Mouse (Mus musculus) urinary bladder, postnatal 25 days (tissue): Measurements from ENCODE around the gene Bicdl1.
A peak's percentile ranks its signal among the peaks of the same experiment; 100 is the strongest.

Source experiments
- DNase-seq: peaks from one replicate; pipeline ENCODE4 v3.0.0; 2022; ENCODE audit warnings: low spot score

Bicdl1 gene

GRCm38 (mm10) chr5:115667894-115668293 is 63.5 kb downstream of the Bicdl1 start:
- DNase-seq = no peak

DNA sequence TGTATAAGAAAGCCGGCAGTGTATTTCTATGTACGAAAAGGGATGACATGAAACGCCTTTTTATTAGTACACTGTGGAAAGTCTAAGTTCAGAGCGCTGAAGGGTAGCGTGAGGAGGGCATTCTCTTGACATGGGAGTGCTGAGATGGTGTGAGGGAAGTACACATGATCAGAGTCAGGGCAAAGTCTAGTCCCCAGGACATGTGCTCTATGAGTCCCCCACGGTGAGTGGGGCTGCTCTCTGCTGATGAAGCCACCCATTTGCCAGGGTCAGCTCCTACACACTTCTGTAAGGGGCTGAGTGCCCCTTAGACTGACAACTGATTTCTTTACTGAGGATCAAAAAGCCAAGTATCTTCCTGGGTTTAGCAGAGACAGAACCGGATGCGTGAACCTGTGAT is 64.2 kb downstream of the Bicdl1 start:
- no peak for DNase-seq

GRCm38 (mm10) chr5:115666366-115667065 is 64.9 kb downstream of the Bicdl1 start:
- DNase-seq = no peak

GRCm38 (mm10) chr5:115662658-115663057 is 68.8 kb downstream of the Bicdl1 start:
- no peak for DNase-seq

GRCm38 (mm10) chr5:115658352-115658751 is 73.1 kb downstream of the Bicdl1 start:
- no peak for DNase-seq

GRCm38 (mm10) chr5:115657234-115657633 is 74.2 kb downstream of the Bicdl1 start:
- no peak for DNase-seq

DNA sequence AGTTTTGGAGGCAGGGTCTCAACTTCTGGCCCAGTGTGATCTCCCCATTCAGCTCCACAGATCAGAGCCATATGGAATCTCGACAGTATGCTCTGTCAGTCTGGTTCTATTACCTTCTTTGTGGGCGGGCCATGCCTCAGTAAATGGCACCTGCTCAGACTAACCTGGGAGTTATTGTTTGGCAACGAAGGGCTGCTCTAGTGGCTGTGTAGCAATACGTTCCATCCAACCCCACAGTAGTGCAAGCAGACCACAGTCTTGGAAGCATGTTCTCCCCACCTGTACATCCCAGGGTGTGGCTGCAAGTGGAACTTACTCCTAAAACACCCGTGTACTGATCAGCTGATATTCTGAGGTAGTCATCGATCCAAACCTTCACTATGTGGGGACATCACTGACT is 74.7 kb downstream of the Bicdl1 start:
- DNase-seq = no peak

- no peak for DNase-seq
These were observed 77.6 kb downstream of the Bicdl1 start for GRCm38 (mm10) chr5:115653776-115654175.

DNA sequence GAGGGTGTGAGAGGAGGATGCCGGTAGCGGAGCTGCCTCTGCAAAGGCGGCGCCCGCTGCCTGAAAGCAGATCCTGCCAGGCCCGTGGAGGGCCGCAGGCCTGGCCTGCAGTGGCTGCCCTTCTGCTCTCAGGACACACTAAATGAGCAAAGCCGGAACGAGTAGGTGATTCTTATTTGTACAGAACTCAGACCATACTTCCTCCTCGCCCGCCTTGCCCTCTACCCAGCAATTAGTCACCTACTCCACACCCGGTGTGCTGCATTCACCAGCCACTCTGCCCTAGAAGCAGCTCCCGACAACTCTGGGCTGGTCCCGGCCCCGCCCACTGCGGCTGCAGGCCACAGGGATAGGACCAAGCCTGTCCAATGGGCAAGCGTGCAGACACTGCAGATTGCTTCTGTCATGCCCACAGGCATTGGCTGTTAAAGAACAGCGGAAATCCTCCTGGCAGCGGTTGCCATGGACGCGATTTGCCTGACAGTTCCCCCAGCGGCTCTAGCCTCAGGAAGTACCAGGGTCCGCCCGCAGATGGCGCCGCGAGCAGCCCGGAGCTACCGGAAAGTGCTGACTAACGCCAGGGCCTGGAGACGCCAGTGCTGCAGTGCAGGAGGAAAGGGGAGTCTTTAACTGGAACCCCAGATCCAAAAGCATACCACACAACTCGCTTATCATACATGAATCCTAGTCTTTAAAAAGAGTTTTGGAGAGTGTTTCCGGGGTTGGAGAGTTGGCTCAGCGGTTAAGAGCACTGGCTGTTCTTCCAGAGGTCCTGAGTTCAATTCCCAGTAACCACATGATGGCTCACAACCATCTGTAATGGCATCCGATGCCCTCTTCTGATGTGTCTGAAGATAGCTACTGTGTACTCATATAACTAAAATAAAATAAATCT is 78.5 kb downstream of the Bicdl1 start:
- DNase-seq = peak; percentile 100

DNA sequence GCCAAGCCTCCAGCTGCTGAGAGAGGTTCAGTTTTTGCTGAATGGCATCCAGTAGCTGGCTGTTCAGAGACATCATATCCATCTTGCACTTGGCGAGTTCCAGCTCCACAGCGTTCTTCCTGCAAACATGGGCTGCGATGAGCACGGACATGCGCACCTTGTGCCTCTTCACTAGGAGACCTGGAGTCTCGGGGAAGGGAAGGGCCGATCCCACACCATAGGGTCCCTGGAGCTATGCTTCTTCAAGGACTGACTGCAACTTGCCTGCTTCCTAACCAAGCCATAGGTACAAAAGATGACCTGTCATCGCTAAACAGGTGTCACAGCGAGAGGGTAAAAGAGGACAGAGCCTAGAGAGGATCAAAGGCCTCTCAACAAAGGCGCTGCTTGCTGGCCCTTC is 79.6 kb downstream of the Bicdl1 start:
- no peak for DNase-seq

DNA sequence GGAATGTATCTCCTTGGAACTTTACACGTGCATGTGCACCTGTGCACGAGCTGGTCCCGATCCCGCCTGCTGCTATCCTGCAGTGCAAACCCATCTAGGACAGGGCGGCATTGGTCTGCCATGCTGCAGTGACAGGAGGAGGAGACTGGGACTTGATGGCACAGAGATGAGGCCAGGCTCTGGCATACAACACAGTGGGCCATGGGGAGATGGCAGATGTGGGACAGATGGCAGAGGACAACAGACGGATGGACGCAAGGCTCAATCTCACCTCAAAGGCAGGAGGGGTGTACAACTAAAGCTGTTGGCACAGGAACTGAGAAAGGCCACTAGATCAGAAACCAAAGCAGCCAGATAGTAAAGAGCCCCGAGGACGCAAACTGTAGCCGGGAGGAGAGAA is 80.5 kb downstream of the Bicdl1 start:
- no peak for DNase-seq

GRCm38 (mm10) chr5:115649699-115650098 is 81.7 kb downstream of the Bicdl1 start:
- no peak for DNase-seq

DNA sequence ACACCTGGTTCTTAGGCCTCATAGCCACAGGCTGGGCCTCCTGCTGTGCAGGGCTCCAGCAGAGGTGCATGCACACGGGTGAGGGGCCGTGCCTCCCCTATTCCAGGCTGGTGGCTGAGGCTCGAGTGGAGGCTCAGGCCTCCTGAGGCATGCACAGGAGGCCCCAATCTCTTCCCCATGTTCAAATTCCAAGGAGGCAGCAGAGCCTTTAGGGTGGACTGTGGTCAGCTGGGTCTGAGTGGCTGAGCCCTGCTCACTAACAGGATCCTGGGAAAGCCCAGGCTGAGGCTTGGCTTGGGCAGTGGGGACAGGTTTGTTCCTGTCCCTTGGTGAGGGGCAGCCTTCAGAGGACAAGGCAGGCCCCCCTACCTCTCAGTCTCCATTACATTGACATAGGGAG is 82.5 kb downstream of the Bicdl1 start:
- no peak for DNase-seq

DNA sequence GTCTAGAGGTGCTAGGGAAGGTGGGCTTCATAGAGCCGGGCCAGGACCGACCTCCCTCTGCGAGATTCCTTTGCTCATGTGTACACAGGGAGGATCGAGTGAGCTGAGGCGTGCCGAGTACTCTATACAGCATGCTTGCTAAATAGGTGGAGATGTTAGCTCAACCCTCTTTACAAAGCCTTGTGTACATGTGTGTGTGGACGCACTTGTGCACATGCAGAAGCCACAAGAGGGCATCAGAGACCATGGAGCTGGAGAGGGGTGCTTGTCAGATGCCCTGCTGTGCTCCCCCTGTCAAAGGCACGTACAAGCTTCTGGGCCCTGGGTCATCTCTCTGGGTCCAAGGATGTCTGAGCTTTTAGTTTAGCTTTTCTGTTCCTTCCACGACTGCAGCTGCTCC is 87.2 kb downstream of the Bicdl1 start:
- no peak for DNase-seq

GRCm38 (mm10) chr5:115635536-115635935 is 95.9 kb downstream of the Bicdl1 start:
- DNase-seq = no peak

- no peak for DNase-seq
These were observed 97.4 kb downstream of the Bicdl1 start for GRCm38 (mm10) chr5:115634046-115634445.

- no peak for DNase-seq
These were observed 98.4 kb downstream of the Bicdl1 start for GRCm38 (mm10) chr5:115633060-115633459.

- DNase-seq = no peak
These were observed 99.1 kb downstream of the Bicdl1 start for GRCm38 (mm10) chr5:115632358-115632714.

GRCm38 (mm10) chr5:115631505-115632357 is 99.7 kb downstream of the Bicdl1 start, which contains the start of gene Rab35:
Rab35 (plus strand) TSS chr5:115631908.
- peak; percentile 96 for DNase-seq

GRCm38 (mm10) chr5:115630291-115630690 is 101.1 kb downstream of the Bicdl1 start:
- no peak for DNase-seq

GRCm38 (mm10) chr5:115629672-115630071 is 101.7 kb downstream of the Bicdl1 start:
- DNase-seq = no peak

DNA sequence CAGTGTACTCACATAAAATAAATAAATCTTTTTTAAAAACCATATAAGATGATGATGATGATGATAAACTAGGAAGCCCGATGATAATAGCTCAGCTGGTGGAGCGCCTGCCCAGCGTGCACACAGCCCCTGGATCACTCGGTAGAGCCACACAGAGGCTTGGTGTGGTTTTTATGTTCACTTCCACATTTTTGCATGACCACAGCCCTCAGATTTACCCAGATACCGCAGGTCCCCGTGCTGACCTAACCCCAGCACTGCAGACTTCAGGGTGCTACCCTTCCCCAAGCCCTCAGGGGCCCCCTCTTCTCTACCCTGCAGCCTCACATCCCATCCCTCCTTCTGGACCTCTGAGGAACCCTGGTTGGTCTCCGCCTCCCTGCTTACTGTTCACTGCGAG is 103.3 kb downstream of the Bicdl1 start:
- no peak for DNase-seq
